Mouse (Mus musculus) ES-Bruce4 (cell line): ENCODE measurements around the gene Il12rb1.

ENCODE experiments used
- CTCF ChIP-seq: IDR thresholded peaks from one replicate; pipeline ENCODE4 v1.8.1; 2011; ENCODE audit warnings: low read depth, low read length
- POLR2A ChIP-seq: IDR thresholded peaks from one replicate; pipeline ENCODE4 v1.8.1; 2011; ENCODE audit warnings: low read length; ENCODE audit not compliant: insufficient read depth

GRCm38 (mm10) chr8:70789046-70789445, 19.2 kb upstream of the Il12rb1 start:
- TF ChIP-seq CTCF, result no peak
- TF ChIP-seq POLR2A, result no peak
